24 mouse cellular contexts compared by ENCODE assay signal in the genomic region with DNA sequence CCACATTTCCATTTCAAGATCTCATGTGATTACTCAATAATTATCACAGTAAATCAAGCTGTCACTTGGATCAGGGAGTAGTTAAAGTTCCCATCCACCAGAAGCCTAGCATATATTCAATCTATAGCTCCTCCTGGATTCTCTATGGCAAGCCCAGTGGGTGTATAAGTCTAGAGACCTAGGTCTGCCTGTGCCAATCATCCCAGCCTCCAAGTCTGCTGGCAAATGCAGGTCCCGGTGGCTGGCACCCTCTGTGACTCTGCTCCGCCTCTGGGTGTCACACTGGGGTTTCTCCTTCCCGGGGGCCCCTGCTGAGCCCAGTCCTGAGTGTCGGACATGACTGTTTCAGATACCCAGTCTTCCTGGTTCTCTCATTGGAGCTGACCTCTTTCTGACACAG. TPM values are rescaled to one million over a fixed set of nuclear protein-coding genes. Genes with fewer than 3 reads are reported as not detected.
DNase-seq lines count a peak whose midpoint lies in the region; ATAC-seq lines count a peak whose summit lies in the region.
"Had no signal": no experiment of that assay in that cellular context is flagged by ENCODE, and none has a peak within 500 bp of the region (broad histone marks: within the 10 kb centered on the region; RNA-seq: fewer than 3 reads in every experiment).

No protein-coding gene starts in this region.

- WGBS in heart, embryonic 14.5 days: 59% methylated on average over 4 of the region's 4 CpGs
- WGBS in heart, embryonic 10.5 days: 79% methylated on average over 4 of the region's 4 CpGs
- 64% methylated on average over 4 of the region's 4 CpGs for WGBS in hindbrain, embryonic 13.5 days
- WGBS in hindbrain, embryonic 11.5 days: 87% methylated on average over 4 of the region's 4 CpGs
- WGBS in neural tube, embryonic 14.5 days: 58% methylated on average over 4 of the region's 4 CpGs

- no peak overlapping the region for H3K4me2 ChIP-seq in heart, embryonic 14.5 days (ENCODE audit: low read length)
- no peak overlapping the region for H3K4me2 ChIP-seq in hindbrain, embryonic 13.5 days
- no peak overlapping the region for H3K4me2 ChIP-seq in hindbrain, embryonic 11.5 days (replicated peaks; ENCODE audit: low read depth, low read length)
- H3K4me2 ChIP-seq in neural tube, embryonic 14.5 days (ENCODE audit: low read depth, low read length): no peak overlapping the region
- H3K4me2 ChIP-seq: embryonic facial prominence, embryonic 15.5 days; forebrain, embryonic 12.5 days; heart, embryonic 12.5 days; intestine, embryonic 15.5 days had no signal

- H3K4me3 ChIP-seq in heart, embryonic 14.5 days (ENCODE audit: control insufficient read depth in 1 of 2, insufficient read depth in 1 of 2, low read depth in 1 of 2, low read length in 2 of 2): no peak overlapping the region
- no peak overlapping the region for H3K4me3 ChIP-seq in heart, embryonic 10.5 days
- no peak overlapping the region for H3K4me3 ChIP-seq in hindbrain, embryonic 13.5 days
- H3K4me3 ChIP-seq in hindbrain, embryonic 11.5 days (ENCODE audit: low read depth, low read length): no peak overlapping the region
- H3K4me3 ChIP-seq in neural tube, embryonic 14.5 days (ENCODE audit: low read depth, low read length): no peak overlapping the region
- H3K4me3 ChIP-seq: embryonic facial prominence, embryonic 15.5 days; erythroblast, embryonic 14.5 days; forebrain, embryonic 12.5 days; gastrocnemius, adult 2 months; heart, embryonic 12.5 days; intestine, embryonic 15.5 days had no signal

- 0 out of 2 replicates have a peak, but pooled peaks have one; percentile 21 for ATAC-seq in heart, embryonic 14.5 days (ENCODE audit: insufficient number of reproducible peaks, insufficient read depth, low FRiP score, low read depth)
- ATAC-seq in hindbrain, embryonic 13.5 days (ENCODE audit: low FRiP score): 0 out of 2 replicates have a peak, but pooled peaks have one; percentile 59
- no peak for ATAC-seq in hindbrain, embryonic 11.5 days (ENCODE audit: low FRiP score)
- 0 out of 2 replicates have a peak, but pooled peaks have one; percentile 22 for ATAC-seq in megakaryocyte-erythroid progenitor cell, adult 5-6 weeks (replicated peaks; ENCODE audit: low FRiP score, low TSS enrichment, poor library complexity, severe bottlenecking)
- ATAC-seq in neural tube, embryonic 14.5 days (ENCODE audit: low read depth): peak; percentile 46; the same call in 1 of the 2 replicates
- ATAC-seq: CD4-positive, CD25-positive, alpha-beta regulatory T cell, adult 4 months; intestine, embryonic 15.5 days had no signal

- H3K9me3 ChIP-seq in heart, embryonic 14.5 days (ENCODE audit: control insufficient read depth, low read length): 0 out of 2 replicates have a peak, but pooled peaks cover 5% of the 10 kb centered on the region
- H3K9me3 ChIP-seq in heart, embryonic 10.5 days: no peaks in the 10 kb centered on the region
- H3K9me3 ChIP-seq in hindbrain, embryonic 13.5 days: no peaks in the 10 kb centered on the region; the same call in 1 of the 2 replicates
- H3K9me3 ChIP-seq in hindbrain, embryonic 11.5 days (ENCODE audit: control insufficient read depth, low read length): no peaks in the 10 kb centered on the region
- no peaks in the 10 kb centered on the region for H3K9me3 ChIP-seq in neural tube, embryonic 14.5 days (ENCODE audit: control insufficient read depth, low read length)
- H3K9me3 ChIP-seq: embryonic facial prominence, embryonic 15.5 days; G1E; intestine, embryonic 15.5 days had no signal

- H3K27me3 ChIP-seq in heart, embryonic 14.5 days (ENCODE audit: control insufficient read depth, insufficient read depth, low read length): no peaks in the 10 kb centered on the region
- no peaks in the 10 kb centered on the region for H3K27me3 ChIP-seq in heart, embryonic 10.5 days (ENCODE audit: insufficient read depth, poor library complexity, severe bottlenecking)
- H3K27me3 ChIP-seq in hindbrain, embryonic 13.5 days: no peaks in the 10 kb centered on the region
- no peaks in the 10 kb centered on the region for H3K27me3 ChIP-seq in hindbrain, embryonic 11.5 days (ENCODE audit: control insufficient read depth, insufficient read depth, low read length)
- H3K27me3 ChIP-seq in neural tube, embryonic 14.5 days (ENCODE audit: control insufficient read depth, insufficient read depth, low read length): no peaks in the 10 kb centered on the region
- H3K27me3 ChIP-seq: embryonic facial prominence, embryonic 15.5 days; forebrain, embryonic 12.5 days; heart, embryonic 12.5 days; intestine, embryonic 15.5 days had no signal

- H3K4me1 ChIP-seq in heart, embryonic 14.5 days (ENCODE audit: control insufficient read depth in 2 of 2, insufficient read depth in 2 of 2, low read length in 2 of 2): no peaks in the 10 kb centered on the region
- H3K4me1 ChIP-seq in heart, embryonic 10.5 days: no peaks in the 10 kb centered on the region
- H3K4me1 ChIP-seq in hindbrain, embryonic 13.5 days (replicated peaks): peaks cover 20% of the 10 kb centered on the region
- H3K4me1 ChIP-seq in hindbrain, embryonic 11.5 days (replicated peaks; ENCODE audit: control insufficient read depth, insufficient read depth, low read length): no peaks in the 10 kb centered on the region
- H3K4me1 ChIP-seq in neural tube, embryonic 14.5 days (ENCODE audit: control insufficient read depth, insufficient read depth, low read length): peaks cover 3% of the 10 kb centered on the region; the same call in 1 of the 2 replicates
- H3K4me1 ChIP-seq: embryonic facial prominence, embryonic 15.5 days; forebrain, embryonic 12.5 days; heart, embryonic 12.5 days; intestine, embryonic 15.5 days had no signal

- peaks cover 5% of the 10 kb centered on the region; the same call in 1 of the 2 replicates for H3K36me3 ChIP-seq in heart, embryonic 14.5 days (ENCODE audit: control insufficient read depth, insufficient read depth, low read length)
- peaks cover 31% of the 10 kb centered on the region for H3K36me3 ChIP-seq in heart, embryonic 10.5 days
- no peaks in the 10 kb centered on the region for H3K36me3 ChIP-seq in hindbrain, embryonic 13.5 days
- H3K36me3 ChIP-seq in hindbrain, embryonic 11.5 days (ENCODE audit: control insufficient read depth, insufficient read depth, low read length): no peaks in the 10 kb centered on the region
- H3K36me3 ChIP-seq in neural tube, embryonic 14.5 days (ENCODE audit: control insufficient read depth, insufficient read depth, low read length): no peaks in the 10 kb centered on the region
- H3K36me3 ChIP-seq: embryonic facial prominence, embryonic 15.5 days; forebrain, embryonic 12.5 days; intestine, embryonic 15.5 days had no signal

- H3K9ac ChIP-seq in heart, embryonic 14.5 days (ENCODE audit: low read length): no peak overlapping the region
- no peak overlapping the region for H3K9ac ChIP-seq in hindbrain, embryonic 13.5 days
- no peak overlapping the region for H3K9ac ChIP-seq in hindbrain, embryonic 11.5 days (ENCODE audit: low read depth, low read length)
- H3K9ac ChIP-seq in neural tube, embryonic 14.5 days (replicated peaks; ENCODE audit: low read depth, low read length): no peak overlapping the region
- H3K9ac ChIP-seq: embryonic facial prominence, embryonic 15.5 days; forebrain, embryonic 12.5 days; heart, embryonic 12.5 days; intestine, embryonic 15.5 days had no signal

- H3K27ac ChIP-seq in heart, embryonic 14.5 days (replicated peaks in 1 of 2; ENCODE audit: control insufficient read depth in 1 of 2, insufficient read depth in 1 of 2, low read depth in 2 of 2, low read length in 2 of 2): no peak overlapping the region
- no peak overlapping the region for H3K27ac ChIP-seq in heart, embryonic 10.5 days
- H3K27ac ChIP-seq in hindbrain, embryonic 13.5 days: peak overlapping the region; percentile 76
- H3K27ac ChIP-seq in hindbrain, embryonic 11.5 days (ENCODE audit: low read depth, low read length): no peak overlapping the region
- no peak overlapping the region for H3K27ac ChIP-seq in neural tube, embryonic 14.5 days (ENCODE audit: low read depth, low read length)
- H3K27ac ChIP-seq: embryonic facial prominence, embryonic 15.5 days; forebrain, embryonic 12.5 days; gastrocnemius, adult 2 months; intestine, embryonic 15.5 days had no signal

- no peak for DNase-seq in heart, embryonic 10.5 days (ENCODE audit: low spot score)
- no peak for DNase-seq in hindbrain, embryonic 11.5 days (ENCODE audit: low spot score)
- no peak for DNase-seq in left cerebral cortex, adult 18-20 months (ENCODE audit: low spot score in 2 of 2)
- DNase-seq: adrenal gland, adult 8-10 months; adrenal gland, postnatal 36 days; cerebellum, adult 2 months; cerebellum, postnatal 10 days; embryo, embryonic 11 days; gastrocnemius, adult 2 months; gastrocnemius, postnatal 25 days; heart, postnatal 14 days; kidney, adult 18-20 months had no signal

RNA-seq across cellular contexts. Expression of gene Whamm, which starts 51.7 kb away (rescaled TPM):
- 7.7 and 9.5 TPM in 2 replicates for polyA plus RNA-seq in heart, embryonic 14.5 days (2014; fragmentation: Nextera tagmentation; extraction: Ambion mirVana)
- 3.9 and 4.0 TPM in 2 replicates for polyA plus RNA-seq in heart, embryonic 10.5 days (2016; fragmentation: Nextera tagmentation; extraction: Ambion mirVana)
- 6.2 TPM in 2 replicates for polyA plus RNA-seq in hindbrain, embryonic 13.5 days (2015; fragmentation: Nextera tagmentation; extraction: Ambion mirVana)
- polyA plus RNA-seq in hindbrain, embryonic 11.5 days (2014; fragmentation: Nextera tagmentation; extraction: Ambion mirVana): 7.5 and 9.0 TPM in 2 replicates
- total RNA-seq in megakaryocyte-erythroid progenitor cell, adult 5-6 weeks (2014; fragmentation: Nextera tagmentation): 13.5 and 21.5 TPM in 2 replicates
- total RNA-seq in megakaryocyte-erythroid progenitor cell, adult 5-6 weeks (2017): 17.7 and 33.8 TPM in 2 replicates
- 9.3 and 11.3 TPM in 2 replicates for polyA plus RNA-seq in neural tube, embryonic 14.5 days (2014; fragmentation: Nextera tagmentation; extraction: Ambion mirVana)
- total RNA-seq in left cerebral cortex, adult 18-20 months (2021): 10 to 100 TPM; 15.1 to 17.5 TPM

RNA-seq across cellular contexts. Expression of gene Fsd2, which starts 56.0 kb away (rescaled TPM):
- 60.6 and 68.0 TPM in 2 replicates for polyA plus RNA-seq in heart, embryonic 14.5 days (2014; fragmentation: Nextera tagmentation; extraction: Ambion mirVana)
- 39.8 and 79.8 TPM in 2 replicates for polyA plus RNA-seq in heart, embryonic 10.5 days (2016; fragmentation: Nextera tagmentation; extraction: Ambion mirVana)
- polyA plus RNA-seq in hindbrain, embryonic 13.5 days (2015; fragmentation: Nextera tagmentation; extraction: Ambion mirVana): 0.09 and 0.25 TPM in 2 replicates
- polyA plus RNA-seq in hindbrain, embryonic 11.5 days (2014; fragmentation: Nextera tagmentation; extraction: Ambion mirVana): 0.29 and 0.52 TPM in 2 replicates
- not detected in 2 replicates for total RNA-seq in megakaryocyte-erythroid progenitor cell, adult 5-6 weeks (2014; fragmentation: Nextera tagmentation)
- 0.19 TPM in 1 of 2 replicates, not detected in the other for total RNA-seq in megakaryocyte-erythroid progenitor cell, adult 5-6 weeks (2017)
- 0.14 and 0.15 TPM in 2 replicates for polyA plus RNA-seq in neural tube, embryonic 14.5 days (2014; fragmentation: Nextera tagmentation; extraction: Ambion mirVana)
- under 1 TPM; 0.09 to 0.26 TPM for total RNA-seq in left cerebral cortex, adult 18-20 months (2021)
- polyA plus RNA-seq: erythroblast, embryonic 14.5 days; G1E; kidney, embryonic 14.5 days had no signal

Comparison
In these comparisons a context has a peak if more than half of its experiments do, and no peak if none do; other contexts are left out.
1. RNA of gene Fsd2, which starts 56.0 kb away (polyA plus RNA-seq): 60.6 to 68.0 TPM in heart, embryonic 14.5 days and 39.8 to 79.8 TPM in heart, embryonic 10.5 days; 0.29 to 0.52 TPM in hindbrain, embryonic 11.5 days, 0.14 to 0.15 TPM in neural tube, embryonic 14.5 days and 0.09 to 0.25 TPM in hindbrain, embryonic 13.5 days; every median in the first group is over 10 times any median in the second.